In genomic region chr13:51761186-51761813, GRCm38 (mm10) we compare ENCODE assay signal across 9 mouse cellular contexts. TPM values are rescaled to one million over a fixed set of nuclear protein-coding genes. Genes with fewer than 3 reads are reported as not detected.
A peak's percentile ranks its signal among the peaks of the same experiment; 100 is the strongest.
DNase-seq lines count a peak whose midpoint lies in the region.
"Had no signal": no experiment of that assay in that cellular context is flagged by ENCODE, and none has a peak within 500 bp of the region (broad histone marks: within the 10 kb centered on the region; RNA-seq: fewer than 3 reads in every experiment).

No protein-coding gene starts in this region.

- DNase-seq in right cerebral cortex, postnatal 10 days (ENCODE audit: low spot score in 2 of 2), result peak; percentile 66 to 72
- no peak for DNase-seq in right cerebral cortex, adult 2 months (ENCODE audit: low spot score in 2 of 2)
- DNase-seq in heart, adult 9 months (ENCODE audit: low spot score in 2 of 2), result peak; percentile 34 to 46
- DNase-seq in layer of hippocampus, adult 9-11 months, result peak; percentile 75
- DNase-seq in retina, postnatal 1 day, result peak; percentile 89
- DNase-seq in adrenal gland, adult 8-10 months, result no peak
- no peak for DNase-seq in adrenal gland, adult (ENCODE audit: inconsistent age in 2 of 2, low spot score in 1 of 2)
- DNase-seq: kidney, postnatal 25 days; thymus, postnatal 25 days had no signal

RNA-seq across cellular contexts. Expression of gene Sema4d, which starts 32.2 kb away (rescaled TPM):
- total RNA-seq in adrenal gland, adult 8-10 months (2022), result 10 to 100 TPM in 3 of 4 experiments, 1 to 10 TPM in 1; 8.9 to 23.2 (median 16.2) TPM

Comparison
In these comparisons a context has a peak if more than half of its experiments do, and no peak if none do; other contexts are left out.
1. DNase-seq: peak in right cerebral cortex, postnatal 10 days (2 of 2), heart, adult 9 months (2 of 2), layer of hippocampus, adult 9-11 months (single experiment) and retina, postnatal 1 day (single experiment); none in right cerebral cortex, adult 2 months (0 of 2), adrenal gland, adult 8-10 months (single experiment) and adrenal gland, adult (0 of 2).